Mouse (Mus musculus): ENCODE measurements at regions not wholly inside any gene's neighbourhood (a gene's known extent, or its start where the extent isn't known, plus 50 kb on each side); places are given as distances from the start of the nearest gene placed in this dataset.

- CTCF ChIA-PET = no interaction called here
- POLR2A ChIA-PET = no interaction called here
Observed at GRCm38 (mm10) chr13:43852888-43853287, 68.3 kb downstream of the Cd83 start.

GRCm38 (mm10) chr13:43854973-43855372, 70.4 kb downstream of the Cd83 start:
- POLR2A ChIA-PET = no interaction called here

GRCm38 (mm10) chr13:43860932-43861331, 76.4 kb downstream of the Cd83 start:
- POLR2A ChIA-PET = interaction anchor here in 2 of 4 experiments (0.5 to 0.7 kb wide), 2 partner anchors 559 to 758 kb away, joined by 3 to 5 read pairs; no protein-coding TSS in a partner anchor
- CTCF ChIA-PET = interaction anchor here in 1 of 4 experiments (0.6 kb wide), 1 partner anchor 537 kb away, joined by 4 read pairs; no protein-coding TSS in a partner anchor

More at GRCm38 (mm10) chr13:43854973-43855372, 70.4 kb downstream of the Cd83 start:
- CTCF ChIA-PET = no interaction called here

- POLR2A ChIA-PET = interaction anchor here in 1 of 4 experiments (0.7 kb wide), 1 partner anchor 757 kb away, joined by 3 read pairs; no protein-coding TSS in a partner anchor
Observed at GRCm38 (mm10) chr13:43861424-43861823, 76.8 kb downstream of the Cd83 start.

GRCm38 (mm10) chr13:43862056-43862455, 77.5 kb downstream of the Cd83 start:
- ChIA-PET POLR2A (no interaction called here), CTCF (no interaction called here)

More at GRCm38 (mm10) chr13:43861424-43861823, 76.8 kb downstream of the Cd83 start:
- CTCF ChIA-PET = no interaction called here

- CTCF ChIA-PET = no interaction called here
Observed at GRCm38 (mm10) chr13:43862586-43862985, 78.0 kb downstream of the Cd83 start.

GRCm38 (mm10) chr13:43863581-43864100, 79.1 kb downstream of the Cd83 start:
- ChIA-PET POLR2A (interaction anchor here in 3 of 4 experiments (0.6 to 1.2 kb wide), 5 partner anchors 13 to 925 kb away, joined by 3 to 4 read pairs (median 3); no protein-coding TSS in a partner anchor), CTCF (interaction anchor here in 2 of 4 experiments (0.5 to 0.6 kb wide), 2 partner anchors 96 to 117 kb away, joined by 3 to 5 read pairs; no protein-coding TSS in a partner anchor)

More at GRCm38 (mm10) chr13:43862586-43862985, 78.0 kb downstream of the Cd83 start:
- POLR2A ChIA-PET = no interaction called here

GRCm38 (mm10) chr13:43864153-43864861, 79.7 kb downstream of the Cd83 start:
- ChIA-PET POLR2A (interaction anchor here in 3 of 4 experiments (0.5 to 1.3 kb wide), 12 partner anchors 14 to 924 kb away, joined by 3 to 6 read pairs (median 3); no protein-coding TSS in a partner anchor), CTCF (interaction anchor here in 2 of 4 experiments (0.6 to 0.9 kb wide), 3 partner anchors 69 to 293 kb away, joined by 3 to 7 read pairs (median 3); no protein-coding TSS in a partner anchor)

- ChIA-PET POLR2A (interaction anchor here in 3 of 4 experiments (0.5 to 1.3 kb wide), 11 partner anchors 19 to 1366 kb away, joined by 3 to 6 read pairs (median 3); partner anchors contain the start of gene Rnf182 (in 1 of the 3)), CTCF (interaction anchor here (0.6 to 1.0 kb wide), 12 partner anchors 15 to 1138 kb away, joined by 3 to 7 read pairs (median 3); no protein-coding TSS in a partner anchor)
Observed at GRCm38 (mm10) chr13:43865036-43865435, 80.5 kb downstream of the Cd83 start.

GRCm38 (mm10) chr13:43875895-43876294, 91.3 kb downstream of the Cd83 start:
- CTCF ChIA-PET = interaction anchor here in 1 of 4 experiments (0.7 kb wide), 1 partner anchor 370 kb away, joined by 3 read pairs; no protein-coding TSS in a partner anchor
- POLR2A ChIA-PET = no interaction called here

- ChIA-PET POLR2A (no interaction called here), CTCF (no interaction called here)
Observed at GRCm38 (mm10) chr13:43887284-43887683, 102.7 kb downstream of the Cd83 start.

- ChIA-PET CTCF (no interaction called here), POLR2A (interaction anchor here in 2 of 4 experiments (0.5 to 0.6 kb wide), 2 partner anchors 25 to 26 kb away, joined by 3 read pairs; no protein-coding TSS in a partner anchor)
Observed at GRCm38 (mm10) chr13:43891928-43892327, 107.4 kb downstream of the Cd83 start.

GRCm38 (mm10) chr13:43895990-43896389, 111.4 kb downstream of the Cd83 start:
- ChIA-PET POLR2A (no interaction called here), CTCF (no interaction called here)

- CTCF ChIA-PET = interaction anchor here in 2 of 4 experiments (0.6 to 0.7 kb wide), 2 partner anchors 16 to 502 kb away, joined by 3 to 4 read pairs; no protein-coding TSS in a partner anchor
- POLR2A ChIA-PET = no interaction called here
Observed at GRCm38 (mm10) chr13:43897046-43897445, 112.5 kb downstream of the Cd83 start.

GRCm38 (mm10) chr13:43898555-43899258, 114.1 kb downstream of the Cd83 start:
- CTCF ChIA-PET = no interaction called here
- POLR2A ChIA-PET = no interaction called here

GRCm38 (mm10) chr13:43900115-43900514, 115.5 kb downstream of the Cd83 start:
- ChIA-PET CTCF (interaction anchor here in 1 of 4 experiments (0.6 kb wide), 1 partner anchor 243 kb away, joined by 3 read pairs; no protein-coding TSS in a partner anchor), POLR2A (interaction anchor here in 1 of 4 experiments (1.0 kb wide), 1 partner anchor 8 kb away, joined by 3 read pairs; no protein-coding TSS in a partner anchor)

GRCm38 (mm10) chr13:43900758-43901157, 116.2 kb downstream of the Cd83 start:
- ChIA-PET POLR2A (interaction anchor here in 1 of 4 experiments (1.0 kb wide), 1 partner anchor 8 kb away, joined by 3 read pairs; no protein-coding TSS in a partner anchor), CTCF (no interaction called here)

- ChIA-PET POLR2A (interaction anchor here in 1 of 4 experiments (0.6 kb wide), 1 partner anchor 887 kb away, joined by 3 read pairs; no protein-coding TSS in a partner anchor), CTCF (no interaction called here)
Observed at GRCm38 (mm10) chr13:43903391-43903790, 118.8 kb downstream of the Cd83 start.

- ChIA-PET CTCF (no interaction called here), POLR2A (no interaction called here)
Observed at GRCm38 (mm10) chr13:43904291-43904690, 119.7 kb downstream of the Cd83 start.
